Mouse (Mus musculus) hindbrain, embryonic 14.5 days (tissue): ENCODE measurements at regions not wholly inside any gene's neighbourhood (a gene's known extent, or its start where the extent isn't known, plus 50 kb on each side); places are given as distances from the start of the nearest gene placed in this dataset.
A peak's percentile ranks its signal among the peaks of the same experiment; 100 is the strongest.

Experiments used
- ATAC-seq: fragments of 200-750 bp; cut with Nextera tagmentation; 2 replicates; pipeline ENCODE4 v1.8.0; 2017; ENCODE audit warnings: moderate number of reproducible peaks, mild to moderate bottlenecking, moderate TSS enrichment, moderate library complexity; ENCODE audit not compliant: low FRiP score
- DNase-seq: peaks from one replicate; pipeline ENCODE4 v3.0.0-alpha.2; 2015; ENCODE audit warnings: low spot score
- H3K27ac ChIP-seq: fragments of 300-500 bp; sonication (generic); 2 replicates; pipeline ENCODE4 v1.5.1; 2014; ENCODE audit warnings: mild to moderate bottlenecking, moderate library complexity
- H3K27me3 ChIP-seq: fragments of 300-500 bp; sonication (generic); 2 replicates; pipeline ENCODE4 v1.6.1; 2014; ENCODE audit warnings: mild to moderate bottlenecking, low read length, mixed read lengths; ENCODE audit not compliant: control insufficient read depth, insufficient read depth
- H3K36me3 ChIP-seq: fragments of 300-500 bp; sonication (generic); replicated peaks from 2 replicates; pipeline ENCODE4 v1.6.1; 2014; ENCODE audit not compliant: control insufficient read depth, insufficient read depth
- H3K4me1 ChIP-seq: fragments of 300-500 bp; sonication (generic); replicated peaks from 2 replicates; pipeline ENCODE4 v1.6.1; 2014; ENCODE audit warnings: antibody characterized with exemption, low read length, mixed read lengths; ENCODE audit not compliant: control insufficient read depth, insufficient read depth
- H3K4me2 ChIP-seq: fragments of 300-500 bp; sonication (generic); replicated peaks from 2 replicates; pipeline ENCODE4 v1.6.1; 2014; ENCODE audit warnings: mild to moderate bottlenecking, moderate library complexity
- H3K4me3 ChIP-seq: fragments of 300-500 bp; sonication (generic); replicated peaks from 2 replicates; pipeline ENCODE4 v1.5.1; 2014; ENCODE audit warnings: mild to moderate bottlenecking, low read length
- H3K9ac ChIP-seq: fragments of 300-500 bp; sonication (generic); 2 replicates; pipeline ENCODE4 v1.6.1; 2014
- H3K9me3 ChIP-seq: fragments of 300-500 bp; sonication (generic); 2 replicates; pipeline ENCODE4 v1.6.1; 2016; ENCODE audit warnings: low read length; ENCODE audit not compliant: control insufficient read depth
- WGBS: fragments of 180-500 bp; shearing (Covaris S2); extraction: QIAGEN DNeasy Blood & Tissue Kit; methylation state at CpG from one replicate; pipeline ENCODE4 v1.1.7; 2014; 5-methylcytosine and 5-hydroxymethylcytosine counted together

DNA sequence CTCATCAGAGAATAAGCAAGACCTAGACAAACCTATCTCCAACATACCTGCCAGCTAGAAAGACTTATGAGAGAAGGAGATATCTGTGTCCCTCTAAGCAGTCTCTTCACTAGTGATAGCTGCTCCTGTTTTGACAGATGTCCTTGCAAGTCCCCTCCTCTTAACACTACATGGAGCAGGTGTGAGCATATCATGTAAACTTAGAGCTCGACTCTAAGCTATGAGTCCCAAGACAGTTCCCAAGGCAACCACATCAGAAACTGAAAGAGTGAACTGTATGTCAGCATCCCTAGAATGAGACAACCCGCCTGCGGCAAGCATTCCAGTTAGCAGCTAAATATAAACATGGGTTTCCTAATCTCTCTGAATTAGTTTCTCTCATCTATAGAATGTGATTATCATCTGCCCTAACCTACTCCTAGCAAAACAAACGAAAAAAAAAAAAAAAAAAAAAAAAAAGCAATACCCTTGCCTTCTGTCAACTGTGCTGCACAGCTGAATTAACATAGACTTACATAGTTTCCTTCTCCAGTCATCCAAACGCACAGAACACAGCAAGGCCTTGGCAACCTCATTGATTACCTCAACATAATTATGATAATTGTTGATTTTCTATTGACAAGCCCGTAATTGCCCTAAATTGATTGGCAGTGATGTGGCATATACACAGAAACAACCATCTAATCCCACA is 383.4 kb downstream of the Samd5 start:
- no peak overlapping the region for H3K9ac ChIP-seq
- WGBS = 56% methylated on average over 6 of the region's 6 CpGs
- peak; percentile 40; the same call in 1 of the 2 replicates for ATAC-seq

DNA sequence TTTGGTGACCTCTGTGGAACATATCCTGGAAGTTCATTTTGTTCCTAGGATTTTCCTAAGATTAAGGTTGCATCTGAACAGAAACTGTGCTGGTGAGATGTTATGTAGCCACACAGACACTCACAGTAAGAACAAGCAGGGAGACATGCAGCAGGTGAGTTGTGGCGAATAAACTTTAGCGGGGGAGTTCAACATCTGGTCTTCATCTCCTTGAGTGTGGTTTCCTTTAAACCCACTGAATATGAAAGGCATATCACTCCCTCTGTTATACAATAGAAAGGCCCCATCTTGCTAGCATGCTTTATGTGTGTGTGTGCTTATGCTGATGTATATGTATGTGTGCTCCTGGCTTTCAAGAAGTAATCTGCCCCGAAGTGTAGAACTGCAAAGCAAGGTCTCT is 387.1 kb upstream of the Sash1 start:
- WGBS = 87% methylated on average over 3 of the region's 3 CpGs
- ATAC-seq = no peak

More for the DNA sequence above, 383.4 kb downstream of the Samd5 start:
- no peaks in the 10 kb centered on the region for H3K27me3 ChIP-seq
- H3K4me1 ChIP-seq = peaks cover 6% of the 10 kb centered on the region; the same call in 1 of the 2 replicates
- DNase-seq = no peak
- no peak overlapping the region for H3K4me2 ChIP-seq
- peak overlapping the region; percentile 20; the same call in 1 of the 2 replicates for H3K27ac ChIP-seq
- H3K4me3 ChIP-seq = no peak overlapping the region
- no peaks in the 10 kb centered on the region for H3K36me3 ChIP-seq
- H3K9me3 ChIP-seq = no peaks in the 10 kb centered on the region

DNA sequence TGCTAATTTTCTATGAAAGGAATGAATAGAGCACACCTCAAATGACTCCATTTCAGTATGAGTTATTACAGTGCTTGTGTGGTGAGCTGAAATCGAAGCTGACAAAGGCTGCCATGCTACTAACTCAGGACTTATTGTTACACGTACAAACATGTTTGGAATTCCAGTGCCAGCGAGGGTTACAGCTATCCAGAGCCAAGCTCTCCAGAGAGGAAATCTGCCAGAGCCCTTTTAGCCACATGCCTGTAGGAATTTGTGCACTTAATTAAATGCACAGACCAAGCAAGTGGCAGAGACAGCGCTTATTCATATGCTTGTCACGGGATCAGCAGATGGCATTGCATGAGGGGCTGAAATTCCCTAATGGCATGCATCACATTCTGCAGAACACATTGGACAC is 386.4 kb upstream of the Sash1 start:
- Histone ChIP-seq H3K27me3 (no peaks in the 10 kb centered on the region), H3K36me3 (no peaks in the 10 kb centered on the region), H3K27ac (peak overlapping the region; percentile 79), H3K4me3 (no peak overlapping the region), H3K4me2 (peak overlapping the region; percentile 15), H3K4me1 (peaks cover 18% of the 10 kb centered on the region), H3K9ac (no peak overlapping the region), H3K9me3 (no peaks in the 10 kb centered on the region)
- ATAC-seq (peak; percentile 85), DNase-seq (peak; percentile 67)
- WGBS = 10% methylated on average over 5 of the region's 5 CpGs

More for the DNA sequence above, 387.1 kb upstream of the Sash1 start:
- no peak for DNase-seq
- Histone ChIP-seq H3K9me3 (no peaks in the 10 kb centered on the region), H3K4me2 (no peak overlapping the region), H3K9ac (no peak overlapping the region), H3K27ac (no peak overlapping the region), H3K36me3 (no peaks in the 10 kb centered on the region), H3K27me3 (no peaks in the 10 kb centered on the region), H3K4me3 (no peak overlapping the region), H3K4me1 (peaks cover 18% of the 10 kb centered on the region)

DNA sequence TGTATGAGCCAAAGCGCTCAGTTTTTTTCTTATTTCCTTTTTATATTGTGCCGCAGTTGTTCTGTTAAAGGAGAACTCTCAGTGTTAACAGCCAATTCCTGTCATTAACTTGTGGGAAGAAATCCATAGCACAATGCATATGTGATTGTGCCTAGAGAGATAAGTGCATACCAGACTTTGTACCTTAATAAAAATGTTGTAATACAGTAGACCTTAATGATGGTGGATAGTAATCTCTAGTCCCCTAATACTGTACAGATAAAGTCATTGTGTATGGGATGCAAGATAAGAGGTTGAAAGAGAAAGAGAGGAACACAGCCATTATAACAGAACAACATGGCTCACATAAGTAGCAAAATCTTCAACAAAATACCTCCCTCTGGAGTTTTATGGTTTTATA is 379.7 kb upstream of the Sash1 start:
- no peak overlapping the region for H3K27ac ChIP-seq
- no peaks in the 10 kb centered on the region for H3K36me3 ChIP-seq
- H3K27me3 ChIP-seq = no peaks in the 10 kb centered on the region
- DNase-seq (no peak), ATAC-seq (no peak)
- no peaks in the 10 kb centered on the region for H3K4me1 ChIP-seq
- H3K4me3 ChIP-seq = no peak overlapping the region
- no peaks in the 10 kb centered on the region for H3K9me3 ChIP-seq
- H3K9ac ChIP-seq = no peak overlapping the region
- H3K4me2 ChIP-seq = no peak overlapping the region
- 91% methylated on average over 2 of the region's 2 CpGs for WGBS

DNA sequence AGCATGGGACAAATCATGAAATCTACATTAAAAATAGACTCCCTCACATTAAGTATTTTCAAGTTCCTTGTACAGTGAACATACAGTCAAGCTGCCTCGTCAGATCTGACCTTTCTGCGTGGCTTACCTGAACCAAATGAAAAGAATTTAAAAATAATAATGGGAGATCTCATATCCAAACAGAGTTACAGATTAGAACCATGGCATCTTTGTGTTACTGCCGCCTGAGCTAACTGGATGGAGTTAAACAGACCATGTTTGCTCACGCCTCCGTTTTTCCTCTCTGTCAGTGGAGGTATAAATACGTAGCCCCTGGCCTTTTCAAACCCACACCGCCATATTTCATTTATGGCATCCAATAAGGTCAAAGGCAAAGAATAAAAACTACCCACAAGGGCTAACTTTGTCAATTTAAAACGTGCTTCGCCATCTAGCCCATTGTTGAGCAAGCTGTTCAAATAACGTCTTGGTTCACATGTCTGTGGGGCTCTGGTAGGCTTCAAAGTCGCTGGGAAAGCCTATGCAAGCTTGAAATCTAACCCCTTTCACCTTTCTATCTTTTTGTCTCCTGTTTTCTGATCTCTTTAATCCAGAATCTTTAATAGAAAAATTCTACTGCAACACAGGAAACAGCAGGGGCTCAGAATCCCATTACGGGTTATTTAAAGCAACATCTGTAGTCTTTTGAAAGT is 378.6 kb upstream of the Sash1 start:
- H3K27me3 ChIP-seq = no peaks in the 10 kb centered on the region
- no peaks in the 10 kb centered on the region for H3K36me3 ChIP-seq
- H3K4me2 ChIP-seq = no peak overlapping the region
- no peaks in the 10 kb centered on the region for H3K9me3 ChIP-seq
- H3K9ac ChIP-seq = no peak overlapping the region
- H3K27ac ChIP-seq = no peak overlapping the region
- ATAC-seq (no peak), DNase-seq (no peak)
- 70% methylated on average over 12 of the region's 12 CpGs for WGBS
- no peak overlapping the region for H3K4me3 ChIP-seq
- no peaks in the 10 kb centered on the region for H3K4me1 ChIP-seq

DNA sequence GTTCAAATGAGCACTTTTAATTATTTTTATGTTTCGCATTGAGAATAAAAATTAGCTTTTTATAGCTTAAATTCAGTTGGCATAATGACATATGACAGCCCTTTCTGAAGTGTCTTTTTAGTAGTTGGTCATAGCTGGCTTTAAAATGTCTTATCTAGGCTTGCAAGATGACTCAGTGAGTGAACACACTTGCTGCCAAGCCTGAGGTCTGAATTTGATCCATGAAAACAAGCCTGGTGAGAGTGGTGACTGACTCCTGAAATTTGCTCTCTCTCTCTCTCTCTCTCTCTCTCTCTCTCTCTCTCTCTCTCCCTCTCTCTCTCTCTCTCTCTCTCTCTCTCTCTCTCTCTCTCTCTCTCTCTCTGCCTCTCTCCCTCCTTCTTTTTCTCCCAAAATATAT is 372.8 kb upstream of the Sash1 start:
- Histone ChIP-seq H3K9ac (no peak overlapping the region), H3K27me3 (no peaks in the 10 kb centered on the region), H3K4me1 (no peaks in the 10 kb centered on the region), H3K36me3 (no peaks in the 10 kb centered on the region), H3K27ac (no peak overlapping the region), H3K9me3 (no peaks in the 10 kb centered on the region), H3K4me3 (no peak overlapping the region), H3K4me2 (no peak overlapping the region)
- 97% methylated on average over 1 of the region's 1 CpGs for WGBS
- ATAC-seq (no peak), DNase-seq (no peak)

DNA sequence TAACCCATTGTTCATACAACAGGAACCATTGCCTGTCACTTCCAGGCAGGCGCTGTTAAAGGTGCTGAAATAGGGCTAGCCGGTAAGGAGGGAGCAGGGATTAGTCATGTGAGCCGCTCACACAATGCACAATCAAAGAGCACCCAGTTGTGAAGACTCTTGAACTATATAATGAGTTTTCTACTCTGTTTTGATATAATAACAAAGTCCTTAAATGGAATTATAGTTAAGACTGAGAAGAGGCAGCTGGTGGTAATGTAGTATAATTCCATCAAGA is 367.0 kb upstream of the Sash1 start:
- H3K9me3 ChIP-seq = no peaks in the 10 kb centered on the region
- no peak overlapping the region for H3K9ac ChIP-seq
- H3K4me1 ChIP-seq = peaks cover 10% of the 10 kb centered on the region; the same call in 1 of the 2 replicates
- ATAC-seq (no peak), DNase-seq (no peak)
- H3K36me3 ChIP-seq = no peaks in the 10 kb centered on the region
- no peak overlapping the region for H3K27ac ChIP-seq
- WGBS = 19% methylated on average over 3 of the region's 3 CpGs
- H3K4me2 ChIP-seq = no peak overlapping the region
- no peaks in the 10 kb centered on the region for H3K27me3 ChIP-seq
- H3K4me3 ChIP-seq = no peak overlapping the region

DNA sequence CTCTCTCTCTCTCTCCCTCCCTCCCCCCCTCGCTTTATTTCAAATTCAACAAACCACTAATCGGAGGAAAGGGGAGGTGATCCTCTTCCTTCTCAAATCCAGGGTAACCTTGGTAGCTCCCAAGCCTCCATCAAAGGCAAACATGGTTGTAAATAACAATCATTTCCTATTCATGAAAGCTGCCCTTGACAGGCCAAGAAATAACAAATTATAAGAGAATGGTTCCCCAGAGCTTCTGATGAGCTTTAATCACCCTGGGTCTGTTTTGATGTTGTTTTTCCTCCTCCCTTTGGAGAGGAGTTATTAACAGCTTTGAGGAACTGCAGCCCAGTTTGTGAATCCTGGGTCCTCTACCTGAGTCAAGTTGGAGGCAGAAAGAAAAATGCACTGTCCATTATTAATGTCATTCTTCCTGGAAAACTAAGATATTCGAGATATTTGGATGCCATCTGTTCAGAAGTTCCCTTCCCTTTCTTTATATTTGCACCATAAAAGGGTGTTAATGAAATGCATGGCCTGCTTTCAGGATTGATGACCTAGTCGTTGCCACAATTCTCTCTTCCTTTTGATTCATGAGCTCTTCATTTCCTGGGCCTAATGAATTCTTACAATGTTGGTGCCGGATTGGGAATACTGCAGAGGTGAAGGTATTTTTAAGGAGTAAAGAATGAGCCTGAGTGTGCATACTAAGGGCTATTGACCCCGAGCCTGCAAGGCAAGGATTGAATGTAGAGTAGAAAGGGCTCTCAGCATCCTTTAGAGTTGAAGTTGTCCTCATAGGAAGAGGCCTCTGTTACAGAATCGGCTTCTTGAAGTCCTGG is 366.5 kb upstream of the Sash1 start:
- ATAC-seq = no peak
- 23% methylated on average over 7 of the region's 7 CpGs for WGBS
- Histone ChIP-seq H3K4me1 (peaks cover 10% of the 10 kb centered on the region; the same call in 1 of the 2 replicates), H3K27ac (0 out of 2 replicates have a peak overlapping the region, but pooled peaks have one; percentile 1), H3K4me2 (no peak overlapping the region), H3K9ac (no peak overlapping the region), H3K36me3 (no peaks in the 10 kb centered on the region), H3K4me3 (no peak overlapping the region), H3K27me3 (no peaks in the 10 kb centered on the region), H3K9me3 (no peaks in the 10 kb centered on the region)
- DNase-seq = no peak

DNA sequence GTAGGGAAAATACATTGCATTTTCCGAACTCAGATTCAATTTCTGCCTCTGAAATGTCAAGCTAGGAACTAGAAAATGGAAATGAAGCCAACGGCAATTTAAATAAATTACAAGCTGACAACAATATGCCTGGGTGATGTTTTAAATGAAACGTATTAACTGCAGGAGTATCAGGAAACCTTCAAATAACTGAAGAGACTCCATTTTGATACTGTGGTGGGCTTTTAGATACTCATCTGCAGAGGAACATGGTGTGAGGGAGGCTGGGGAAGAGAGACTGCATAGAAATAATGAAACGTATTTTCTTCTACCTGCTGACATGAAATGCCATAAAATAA is 357.4 kb upstream of the Sash1 start:
- ATAC-seq (no peak), DNase-seq (peak; percentile 33)
- Histone ChIP-seq H3K9me3 (no peaks in the 10 kb centered on the region), H3K27me3 (no peaks in the 10 kb centered on the region), H3K27ac (peak overlapping the region; percentile 55), H3K4me1 (peaks cover 9% of the 10 kb centered on the region), H3K4me2 (no peak overlapping the region), H3K4me3 (no peak overlapping the region), H3K9ac (no peak overlapping the region), H3K36me3 (no peaks in the 10 kb centered on the region)
- 56% methylated on average over 4 of the region's 4 CpGs for WGBS
